Mouse (Mus musculus): ENCODE results near the gene Gpatch8. TPM values are rescaled to one million over a fixed set of nuclear protein-coding genes. Genes with fewer than 3 reads are reported as not detected.

Gpatch8 gene
- polyA plus RNA-seq, 1 experiment from 2014 or later = 25.1 TPM

- Histone ChIP-seq H3K27ac (no peak overlapping the region), H3K4me1 (replicated peaks; ENCODE audit: insufficient read depth, low read length) (no peaks in the 10 kb centered on the region), H3K4me3 (replicated peaks; ENCODE audit: low read depth, low read length) (no peak overlapping the region), H3K9ac (ENCODE audit: low read depth, low read length) (no peak overlapping the region), H3K4me2 (ENCODE audit: low read length) (peak overlapping the region; percentile 61; the same call in 1 of the 2 replicates), H3K36me3 (ENCODE audit: insufficient read depth, low read length) (0 out of 2 replicates have a peak, but pooled peaks cover 3% of the 10 kb centered on the region), H3K27me3 (ENCODE audit: insufficient read depth, low read length) (no peaks in the 10 kb centered on the region), H3K9me3 (replicated peaks; ENCODE audit: low read length) (no peaks in the 10 kb centered on the region)
- DNase-seq (ENCODE audit: low spot score) (no peak), ATAC-seq (replicated peaks; ENCODE audit: low FRiP score, low read depth) (no peak)
- 58% methylated on average over 8 of the region's 8 CpGs for WGBS
- no peak for TF ChIP-seq CTCF (IDR thresholded peaks at IDR 0.05; ENCODE audit: low read depth)
Measured at GRCm38 (mm10) chr11:102428981-102429540, 127.1 kb downstream of the Gpatch8 start.

Other genes with a start within 250 kb of the Gpatch8 start
- gene Ubtf, start 236.7 kb downstream of the Gpatch8 start, polyA plus RNA-seq (2015; fragmentation: Nextera tagmentation; extraction: Ambion mirVana) = 75.5 and 80.8 TPM in 2 replicates
- gene Slc4a1, start 190.2 kb downstream of the Gpatch8 start, polyA plus RNA-seq (2015; fragmentation: Nextera tagmentation; extraction: Ambion mirVana) = 7.4 and 8.0 TPM in 2 replicates
- gene Rundc3a, start 163.0 kb downstream of the Gpatch8 start, polyA plus RNA-seq (2015; fragmentation: Nextera tagmentation; extraction: Ambion mirVana) = 7.0 and 9.2 TPM in 2 replicates
- gene Slc25a39, start 148.4 kb downstream of the Gpatch8 start, polyA plus RNA-seq (2015; fragmentation: Nextera tagmentation; extraction: Ambion mirVana) = 352 and 383 TPM in 2 replicates
- gene Grn, start 126.1 kb downstream of the Gpatch8 start, polyA plus RNA-seq (2015; fragmentation: Nextera tagmentation; extraction: Ambion mirVana) = 191 and 209 TPM in 2 replicates
- gene Fam171a2, start 108.7 kb downstream of the Gpatch8 start, polyA plus RNA-seq (2015; fragmentation: Nextera tagmentation; extraction: Ambion mirVana) = 5.9 and 6.4 TPM in 2 replicates
- 12.1 and 12.9 TPM in 2 replicates for gene Itga2b, start 86.3 kb downstream of the Gpatch8 start, polyA plus RNA-seq (2015; fragmentation: Nextera tagmentation; extraction: Ambion mirVana)
- gene Gm11627, start 23.1 kb upstream of the Gpatch8 start, polyA plus RNA-seq (2015; fragmentation: Nextera tagmentation; extraction: Ambion mirVana) = 8.6 and 8.9 TPM in 2 replicates
- gene Fzd2, start 48.0 kb upstream of the Gpatch8 start, polyA plus RNA-seq (2015; fragmentation: Nextera tagmentation; extraction: Ambion mirVana) = 21.8 and 25.9 TPM in 2 replicates
- 0.32 and 0.36 TPM in 2 replicates for gene Meioc, start 107.3 kb upstream of the Gpatch8 start, polyA plus RNA-seq (2015; fragmentation: Nextera tagmentation; extraction: Ambion mirVana)
- gene Ccdc43, start 141.4 kb upstream of the Gpatch8 start, polyA plus RNA-seq (2015; fragmentation: Nextera tagmentation; extraction: Ambion mirVana) = 35.3 and 42.8 TPM in 2 replicates
- gene Adam11, start 205.0 kb upstream of the Gpatch8 start, polyA plus RNA-seq (2015; fragmentation: Nextera tagmentation; extraction: Ambion mirVana) = 5.9 and 7.7 TPM in 2 replicates

Measured in kidney, postnatal 0 days (tissue).